In the genomic region with DNA sequence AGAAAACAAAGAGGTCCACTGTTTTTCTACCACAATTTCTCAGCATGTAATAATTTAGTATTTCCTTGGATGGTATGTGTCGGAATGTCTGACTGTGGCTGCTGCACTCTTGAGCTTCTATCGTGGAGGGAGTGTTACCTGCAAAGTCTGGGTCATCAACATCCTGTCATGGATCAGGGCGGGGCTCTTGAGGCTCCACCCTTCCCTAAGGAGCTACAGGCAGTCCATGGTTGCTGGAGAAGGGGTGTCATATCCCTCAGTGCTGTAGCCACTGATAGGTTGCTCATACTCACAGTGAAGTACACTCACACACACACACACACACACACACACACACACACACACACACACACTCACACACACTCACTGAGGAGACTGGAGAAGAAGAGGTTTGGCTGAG, we compare ENCODE assay signal across 19 mouse cellular contexts.
"Had no signal": no experiment of that assay in that cellular context is flagged by ENCODE, and none has a peak within 500 bp of the region (broad histone marks: within the 10 kb centered on the region; RNA-seq: fewer than 3 reads in every experiment).

No protein-coding gene starts in this region.

- H3K36me3 ChIP-seq: lung, embryonic 15.5 days; midbrain, embryonic 10.5 days; midbrain, embryonic 12.5 days; neural tube, embryonic 13.5 days; neural tube, embryonic 15.5 days had no signal

- H3K9ac ChIP-seq: lung, embryonic 15.5 days; midbrain, embryonic 12.5 days; neural tube, embryonic 13.5 days; neural tube, embryonic 15.5 days had no signal

- H3K4me2 ChIP-seq: lung, embryonic 15.5 days; midbrain, embryonic 12.5 days; neural tube, embryonic 13.5 days; neural tube, embryonic 15.5 days had no signal

- H3K9me3 ChIP-seq: lung, embryonic 15.5 days; midbrain, embryonic 10.5 days; midbrain, embryonic 12.5 days; neural tube, embryonic 13.5 days; neural tube, embryonic 15.5 days had no signal

- ATAC-seq: lung, postnatal 0 days; midbrain, embryonic 16.5 days had no signal

- H3K4me3 ChIP-seq: lung, embryonic 15.5 days; midbrain, embryonic 10.5 days; midbrain, embryonic 12.5 days; myocyte; neural tube, embryonic 13.5 days; neural tube, embryonic 15.5 days had no signal

- DNase-seq: lung, adult 2 months; lung, postnatal 4 days; midbrain, embryonic 14.5 days; retina, postnatal 1 day; right cerebral cortex, adult 18-20 months; right cerebral cortex, postnatal 25 days; right cerebral cortex, postnatal 4 days; spleen, adult 18-20 months; thymus, adult 18-20 months; thymus, postnatal 14 days; thymus, postnatal 36 days had no signal

- H3K4me1 ChIP-seq: lung, embryonic 15.5 days; midbrain, embryonic 10.5 days; midbrain, embryonic 12.5 days; neural tube, embryonic 13.5 days; neural tube, embryonic 15.5 days had no signal

- H3K27ac ChIP-seq: lung, embryonic 15.5 days; midbrain, embryonic 10.5 days; midbrain, embryonic 12.5 days; neural tube, embryonic 13.5 days; neural tube, embryonic 15.5 days had no signal

- H3K27me3 ChIP-seq: lung, embryonic 15.5 days; midbrain, embryonic 12.5 days; neural tube, embryonic 13.5 days; neural tube, embryonic 15.5 days had no signal
